In genomic region chr11:79612046-79612600, GRCm38 (mm10) we compare ENCODE assay signal across 13 mouse cellular contexts. TPM values are rescaled to one million over a fixed set of nuclear protein-coding genes. Genes with fewer than 3 reads are reported as not detected.
DNase-seq lines count a peak whose midpoint lies in the region; ATAC-seq and TF ChIP-seq lines count a peak whose summit lies in the region.
"Had no signal": no experiment of that assay in that cellular context is flagged by ENCODE, and none has a peak within 500 bp of the region (broad histone marks: within the 10 kb centered on the region; RNA-seq: fewer than 3 reads in every experiment).

No protein-coding gene starts in this region.

- no peak for TF ChIP-seq POLR2A in testis, adult 2 months (IDR thresholded peaks at IDR 0.05; ENCODE audit: control insufficient read depth, low read depth, low read length)
- no peak for TF ChIP-seq POLR2A in thymus, adult 2 months (IDR thresholded peaks at IDR 0.05; ENCODE audit: control insufficient read depth, extremely low read depth, insufficient read depth, low read length, poor library complexity)

- H3K36me3 ChIP-seq in forebrain, embryonic 10.5 days (replicated peaks): 0 out of 2 replicates have a peak, but pooled peaks cover 3% of the 10 kb centered on the region
- 0 out of 2 replicates have a peak, but pooled peaks cover 3% of the 10 kb centered on the region for H3K36me3 ChIP-seq in forebrain, postnatal 0 days (ENCODE audit: insufficient read depth)
- H3K36me3 ChIP-seq in testis, adult 2 months (ENCODE audit: control insufficient read depth, insufficient read depth, low read length): no peaks in the 10 kb centered on the region
- H3K36me3 ChIP-seq in thymus, adult 2 months (ENCODE audit: control insufficient read depth, insufficient read depth, low read length): no peaks in the 10 kb centered on the region
- H3K36me3 ChIP-seq in kidney, embryonic 15.5 days: no peaks in the 10 kb centered on the region
- H3K36me3 ChIP-seq: intestine, embryonic 15.5 days; limb, embryonic 15.5 days had no signal

- no peak overlapping the region for H3K4me3 ChIP-seq in forebrain, embryonic 10.5 days
- H3K4me3 ChIP-seq in forebrain, postnatal 0 days (ENCODE audit: low read depth, low read length): no peak overlapping the region
- H3K4me3 ChIP-seq in testis, adult 2 months (ENCODE audit: control insufficient read depth, low read depth, low read length): peak overlapping the region; percentile 62
- H3K4me3 ChIP-seq in thymus, adult 2 months (ENCODE audit: control insufficient read depth, insufficient read depth, low read length): no peak overlapping the region
- H3K4me3 ChIP-seq in kidney, embryonic 15.5 days (replicated peaks): no peak overlapping the region
- H3K4me3 ChIP-seq: intestine, embryonic 15.5 days; limb, embryonic 15.5 days had no signal

- H3K9ac ChIP-seq in forebrain, postnatal 0 days: no peak overlapping the region
- H3K9ac ChIP-seq in kidney, embryonic 15.5 days: no peak overlapping the region
- H3K9ac ChIP-seq: intestine, embryonic 15.5 days; limb, embryonic 15.5 days had no signal

- H3K4me2 ChIP-seq in forebrain, postnatal 0 days (ENCODE audit: low read depth): no peak overlapping the region
- H3K4me2 ChIP-seq in kidney, embryonic 15.5 days: no peak overlapping the region
- H3K4me2 ChIP-seq: limb, embryonic 15.5 days had no signal

- no peaks in the 10 kb centered on the region for H3K9me3 ChIP-seq in forebrain, embryonic 10.5 days
- no peaks in the 10 kb centered on the region for H3K9me3 ChIP-seq in forebrain, postnatal 0 days (ENCODE audit: low read length)
- H3K9me3 ChIP-seq in kidney, embryonic 15.5 days (replicated peaks): no peaks in the 10 kb centered on the region
- H3K9me3 ChIP-seq: intestine, embryonic 15.5 days; limb, embryonic 15.5 days had no signal

- ATAC-seq in forebrain, postnatal 0 days: no peak
- ATAC-seq in kidney, embryonic 15.5 days (replicated peaks; ENCODE audit: low FRiP score): no peak

- H3K4me1 ChIP-seq in forebrain, embryonic 10.5 days: peaks cover 86% of the 10 kb centered on the region
- H3K4me1 ChIP-seq in forebrain, postnatal 0 days (ENCODE audit: insufficient read depth): peaks cover 6% of the 10 kb centered on the region; the same call in 1 of the 2 replicates
- H3K4me1 ChIP-seq in testis, adult 2 months (ENCODE audit: control insufficient read depth, insufficient read depth, low read length): peaks cover 12% of the 10 kb centered on the region
- peaks cover 64% of the 10 kb centered on the region for H3K4me1 ChIP-seq in thymus, adult 2 months (replicated peaks; ENCODE audit: control insufficient read depth, insufficient read depth, low read length)
- H3K4me1 ChIP-seq in kidney, embryonic 15.5 days: peaks cover 11% of the 10 kb centered on the region

- H3K27ac ChIP-seq in forebrain, embryonic 10.5 days: peak overlapping the region; percentile 80
- no peak overlapping the region for H3K27ac ChIP-seq in forebrain, postnatal 0 days (ENCODE audit: low read depth, low read length)
- H3K27ac ChIP-seq in testis, adult 2 months (ENCODE audit: control insufficient read depth, insufficient read depth, low read depth, low read length): no peak overlapping the region
- H3K27ac ChIP-seq in thymus, adult 2 months (ENCODE audit: control insufficient read depth, insufficient read depth, low read length): peak overlapping the region; percentile 90
- no peak overlapping the region for H3K27ac ChIP-seq in kidney, embryonic 15.5 days
- H3K27ac ChIP-seq: intestine, embryonic 15.5 days; limb, embryonic 15.5 days had no signal

- TF ChIP-seq CTCF in forebrain, postnatal 0 days (IDR thresholded peaks at IDR 0.05; ENCODE audit: low read depth): no peak
- no peak for TF ChIP-seq CTCF in testis, adult 2 months (IDR thresholded peaks at IDR 0.05; ENCODE audit: control insufficient read depth, insufficient read depth, insufficient replicate concordance, low read depth, low read length)
- no peak for TF ChIP-seq CTCF in thymus, adult 2 months (IDR thresholded peaks at IDR 0.05; ENCODE audit: borderline replicate concordance, control insufficient read depth, extremely low read depth, insufficient read depth, low read length, poor library complexity)

- H3K27me3 ChIP-seq in forebrain, embryonic 10.5 days (ENCODE audit: poor library complexity, severe bottlenecking): peaks cover 39% of the 10 kb centered on the region
- no peaks in the 10 kb centered on the region for H3K27me3 ChIP-seq in forebrain, postnatal 0 days (ENCODE audit: insufficient read depth, low read length)
- no peaks in the 10 kb centered on the region for H3K27me3 ChIP-seq in testis, adult 2 months (ENCODE audit: control insufficient read depth, insufficient read depth, low read length)
- no peaks in the 10 kb centered on the region for H3K27me3 ChIP-seq in thymus, adult 2 months (ENCODE audit: control insufficient read depth, insufficient read depth, low read length)
- no peaks in the 10 kb centered on the region for H3K27me3 ChIP-seq in kidney, embryonic 15.5 days
- H3K27me3 ChIP-seq: intestine, embryonic 15.5 days; limb, embryonic 15.5 days had no signal

- no peak for DNase-seq in forebrain, embryonic 10.5 days (ENCODE audit: extremely low spot score, low spot score)
- no peak for DNase-seq in forebrain, postnatal 0 days
- DNase-seq in testis, postnatal 10 days (ENCODE audit: low spot score): no peak
- DNase-seq in thymus, adult 2 months: peak; percentile 83
- DNase-seq in left cerebral cortex, adult 9 months (ENCODE audit: low spot score in 2 of 2): no peak
- DNase-seq: adrenal gland, postnatal 36 days; B cell, adult 2 months; lung, adult 18-20 months; spleen, adult 18-20 months had no signal

- WGBS in forebrain, embryonic 10.5 days: 12% methylated on average over 1 of the region's 1 CpGs
- WGBS in forebrain, postnatal 0 days: 26% methylated on average over 1 of the region's 1 CpGs
- 0% methylated on average over 1 of the region's 1 CpGs for WGBS in thymus, adult 2 months
- WGBS in kidney, embryonic 15.5 days: 10% methylated on average over 1 of the region's 1 CpGs

RNA-seq across cellular contexts. Expression of gene Rab11fip4, which starts 21.1 kb away (rescaled TPM):
- 20.1 and 23.3 TPM in 2 replicates for polyA plus RNA-seq in forebrain, embryonic 10.5 days (2016; fragmentation: Nextera tagmentation; extraction: Ambion mirVana)
- total RNA-seq in forebrain, postnatal 0 days (2014; rRNA removed): 80.9 and 86.2 TPM in 2 replicates
- polyA plus RNA-seq in forebrain, postnatal 0 days (2015; fragmentation: Nextera tagmentation; extraction: Ambion mirVana): 18.7 and 21.7 TPM in 2 replicates
- polyA plus RNA-seq in testis, adult 2 months (2012; rRNA removed): 12.1 and 13.6 TPM in 2 replicates
- polyA plus RNA-seq in thymus, adult 2 months (2012; rRNA removed): 36.8 and 40.9 TPM in 2 replicates
- polyA plus RNA-seq in kidney, embryonic 15.5 days (2015; fragmentation: Nextera tagmentation; extraction: Ambion mirVana): 9.6 and 9.7 TPM in 2 replicates

Comparison
In these comparisons a context has a peak if more than half of its experiments do, and no peak if none do; other contexts are left out.
1. H3K27ac ChIP-seq: peak in forebrain, embryonic 10.5 days (single experiment) and thymus, adult 2 months (single experiment); none in forebrain, postnatal 0 days (single experiment), testis, adult 2 months (single experiment) and kidney, embryonic 15.5 days (single experiment).